7 mouse cellular contexts compared by ENCODE assay signal in the genomic region with DNA sequence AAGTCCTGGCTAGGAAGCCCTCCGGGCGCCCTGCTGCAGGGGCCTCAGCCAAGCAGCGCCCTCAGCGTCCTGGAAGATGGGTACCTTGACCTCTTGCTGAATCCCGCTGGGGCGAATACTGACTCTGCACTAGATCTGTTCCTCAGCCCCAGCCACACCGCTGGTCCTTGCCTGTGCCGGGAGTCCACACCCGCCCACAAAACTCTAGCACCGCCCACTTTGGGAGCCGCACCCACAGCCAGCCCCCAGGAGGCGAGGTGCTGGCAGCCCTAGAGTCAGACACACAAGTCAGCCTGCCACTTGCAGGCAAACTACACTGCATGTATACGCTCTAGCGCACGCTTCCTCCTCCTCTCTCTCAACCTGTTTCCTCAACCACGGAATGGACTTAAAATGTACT. TPM values are rescaled to one million over a fixed set of nuclear protein-coding genes. Genes with fewer than 3 reads are reported as not detected.
DNase-seq lines count a peak whose midpoint lies in the region; ATAC-seq and TF ChIP-seq lines count a peak whose summit lies in the region.

A gene (minus strand): TSS at position 148 of the 400 bp plus-strand sequence.

- peak within 1 kb of the TSS; percentile 25 for H3K4me3 ChIP-seq in embryonic facial prominence, embryonic 13.5 days
- no peak within 1 kb of the TSS for H3K4me3 ChIP-seq in stomach, postnatal 0 days (ENCODE audit: low read depth, low read length)

- TF ChIP-seq CTCF in stomach, postnatal 0 days (IDR thresholded peaks at IDR 0.05; ENCODE audit: low read depth) = peak; percentile 45

- intact Hi-C loops in heart, postnatal 10 days (cut with DNase I) = no loop called here

- TF ChIP-seq EP300 in stomach, postnatal 0 days (optimal IDR thresholded peaks at IDR 0.05) = no peak

- peak within 1 kb of the TSS; percentile 51; the same call in 1 of the 2 replicates for H3K9ac ChIP-seq in embryonic facial prominence, embryonic 13.5 days
- H3K9ac ChIP-seq in stomach, postnatal 0 days (ENCODE audit: low read length) = no peak within 1 kb of the TSS

- no peak within 1 kb of the TSS for H3K27ac ChIP-seq in embryonic facial prominence, embryonic 13.5 days
- no peak within 1 kb of the TSS for H3K27ac ChIP-seq in stomach, postnatal 0 days (replicated peaks)

- H3K36me3 ChIP-seq in embryonic facial prominence, embryonic 13.5 days = no peaks in the 10 kb centered on the region
- no peaks in the 10 kb centered on the region for H3K36me3 ChIP-seq in stomach, postnatal 0 days (ENCODE audit: control insufficient read depth, insufficient read depth, low read length)

- H3K4me1 ChIP-seq in embryonic facial prominence, embryonic 13.5 days = peaks cover 9% of the 10 kb centered on the region
- no peaks in the 10 kb centered on the region; the same call in 1 of the 2 replicates for H3K4me1 ChIP-seq in stomach, postnatal 0 days (replicated peaks; ENCODE audit: control insufficient read depth, insufficient read depth)

- 13% methylated on average over 16 of the region's 16 CpGs for WGBS in embryonic facial prominence, embryonic 13.5 days
- WGBS in stomach, postnatal 0 days = 9% methylated on average over 16 of the region's 16 CpGs

- peak; percentile 83 for DNase-seq in adrenal gland, postnatal 10 days
- peak; percentile 55 to 56 for DNase-seq in heart, postnatal 10 days
- peak; percentile 78 to 82 for DNase-seq in kidney, postnatal 4 days
- peak; percentile 64 to 71 for DNase-seq in lung, postnatal 4 days
- peak; percentile 88 for DNase-seq in stomach, postnatal 0 days (ENCODE audit: low spot score)
- DNase-seq in adipocyte (ENCODE audit: low spot score) = no peak

- peak; percentile 76 for ATAC-seq in embryonic facial prominence, embryonic 13.5 days (ENCODE audit: insufficient number of reproducible peaks, insufficient read depth, low FRiP score, low TSS enrichment, low read depth)
- peak; percentile 89 for ATAC-seq in stomach, postnatal 0 days (ENCODE audit: low FRiP score, low TSS enrichment)

- peaks cover 4% of the 10 kb centered on the region for H3K27me3 ChIP-seq in embryonic facial prominence, embryonic 13.5 days
- 0 out of 2 replicates have a peak, but pooled peaks cover 3% of the 10 kb centered on the region for H3K27me3 ChIP-seq in stomach, postnatal 0 days (ENCODE audit: control insufficient read depth, insufficient read depth, low read length)

- peak within 1 kb of the TSS; percentile 56 for H3K4me2 ChIP-seq in embryonic facial prominence, embryonic 13.5 days
- peak within 1 kb of the TSS; percentile 26 for H3K4me2 ChIP-seq in stomach, postnatal 0 days (replicated peaks; ENCODE audit: low read depth)

- no peaks in the 10 kb centered on the region for H3K9me3 ChIP-seq in embryonic facial prominence, embryonic 13.5 days
- no peaks in the 10 kb centered on the region for H3K9me3 ChIP-seq in stomach, postnatal 0 days (ENCODE audit: control insufficient read depth, low read length)

RNA-seq across cellular contexts. Expression of the gene that starts here (rescaled TPM):
- total RNA-seq in adrenal gland, postnatal 10 days (2021) = under 1 TPM; 0.27 to 0.30 TPM
- 0.66 and 0.69 TPM in 2 replicates for polyA plus RNA-seq in embryonic facial prominence, embryonic 13.5 days (2015; fragmentation: Nextera tagmentation; extraction: Ambion mirVana)
- under 1 TPM; 0.12 TPM for total RNA-seq in heart, postnatal 10 days (2021)
- polyA plus RNA-seq in stomach, postnatal 0 days (2015; fragmentation: Nextera tagmentation; extraction: Ambion mirVana) = 0.22 and 0.24 TPM in 2 replicates

Comparison
In these comparisons a context has a peak if more than half of its experiments do, and no peak if none do; other contexts are left out.
1. Peak in DNase-seq in adrenal gland, postnatal 10 days; RNA of the gene not detected or under 1 TPM.
2. Peak in ATAC-seq, H3K4me3 ChIP-seq, H3K9ac ChIP-seq and H3K4me2 ChIP-seq in embryonic facial prominence, embryonic 13.5 days; RNA of the gene not detected or under 1 TPM.
3. Peak in DNase-seq in heart, postnatal 10 days; RNA of the gene not detected or under 1 TPM.
4. Peak in DNase-seq, ATAC-seq and H3K4me2 ChIP-seq in stomach, postnatal 0 days; RNA of the gene not detected or under 1 TPM.